Mouse (Mus musculus) MEL (cell line): ENCODE data around the gene Wnt1. TPM values are rescaled to one million over a fixed set of nuclear protein-coding genes. Genes with fewer than 3 reads are reported as not detected.
A peak's percentile ranks its signal among the peaks of the same experiment; 100 is the strongest.

Source experiments
- DNase-seq: peaks from one replicate; pipeline ENCODE4 v3.0.0; 2011; ENCODE audit warnings: low read depth, low spot score
- H3K27ac ChIP-seq: 2 replicates; pipeline ENCODE4 v1.5.1; 2012; ENCODE audit warnings: low read depth, mild to moderate bottlenecking, control low read depth, low read length, moderate library complexity; ENCODE audit not compliant: control insufficient read depth
- H3K27me3 ChIP-seq, 2 experiments: fragments of 150-350 bp in 1 of 2; sonication (generic) in 1 of 2; 2 replicates each; pipeline ENCODE4 v1.6.1; 2012; ENCODE audit warnings: low read length in 2 of 2, mild to moderate bottlenecking in 2 of 2, improper control_type of control experiment in 1 of 2, moderate library complexity in 1 of 2; ENCODE audit not compliant: insufficient read depth in 2 of 2, control insufficient read depth in 1 of 2
- H3K36me3 ChIP-seq, 2 experiments: 2 replicates each; pipeline ENCODE4 v1.6.1; 2012 to 2014; ENCODE audit warnings: low read length in 2 of 2, improper control_type of control experiment in 1 of 2, inconsistent platforms in 1 of 2, mild to moderate bottlenecking in 1 of 2; ENCODE audit not compliant: insufficient read depth in 2 of 2, control insufficient read depth in 1 of 2
- H3K4me1 ChIP-seq, 2 experiments: fragments of 150-350 bp in 1 of 2; sonication (generic) in 1 of 2; 2 replicates each; pipeline ENCODE4 v1.6.1; 2012; ENCODE audit warnings: low read length in 2 of 2, improper control_type of control experiment in 1 of 2, mild to moderate bottlenecking in 1 of 2; ENCODE audit not compliant: insufficient read depth in 2 of 2, control insufficient read depth in 1 of 2
- H3K4me3 ChIP-seq, 2 experiments: fragments of 150-350 bp in 1 of 2; sonication (generic) in 1 of 2; 2 replicates each; pipeline ENCODE4 v1.5.1; 2012; ENCODE audit warnings: low read depth in 2 of 2, low read length in 2 of 2, mild to moderate bottlenecking in 2 of 2, moderate library complexity in 2 of 2, control low read depth in 1 of 2, improper control_type of control experiment in 1 of 2; ENCODE audit not compliant: control insufficient read depth in 1 of 2, insufficient read depth in 1 of 2
- H3K79me2 ChIP-seq: 2 replicates; pipeline ENCODE4 v1.6.1; 2012; ENCODE audit warnings: mild to moderate bottlenecking, low read length, moderate library complexity; ENCODE audit not compliant: control insufficient read depth, poor library complexity, insufficient read depth
- H3K9ac ChIP-seq: 2 replicates; pipeline ENCODE4 v1.6.1; 2012; ENCODE audit warnings: low read depth, mild to moderate bottlenecking, control low read depth, low read length, moderate library complexity; ENCODE audit not compliant: control insufficient read depth, poor library complexity, severe bottlenecking
- H3K9me3 ChIP-seq: fragments of 150-350 bp; sonication (generic); replicated peaks from 2 replicates; pipeline ENCODE4 v1.6.1; 2012; ENCODE audit warnings: mild to moderate bottlenecking, low read length, improper control_type of control experiment, moderate library complexity; ENCODE audit not compliant: insufficient read depth
- BHLHE40 ChIP-seq: IDR thresholded peaks from 2 replicates; pipeline ENCODE4 v1.6.1; 2012; ENCODE audit warnings: low read depth, mild to moderate bottlenecking, inconsistent platforms, low read length, improper control_type of control experiment, borderline replicate concordance
- CHD1 ChIP-seq: IDR thresholded peaks from 2 replicates; pipeline ENCODE4 v1.6.1; 2012; ENCODE audit warnings: low read depth, mild to moderate bottlenecking, inconsistent platforms, low read length, improper control_type of control experiment
- CHD2 ChIP-seq: IDR thresholded peaks from 2 replicates; pipeline ENCODE4 v1.6.1; 2011; ENCODE audit warnings: low read length, improper control_type of control experiment
- CTCF ChIP-seq, 3 experiments: IDR thresholded peaks in 2 of 3; conservative IDR thresholded peaks in 1 of 3; 2 replicates each; pipeline ENCODE4 v1.5.1; 2011 to 2012; ENCODE audit warnings: low read length in 3 of 3, low read depth in 2 of 3, mild to moderate bottlenecking in 2 of 3, improper control_type of control experiment in 1 of 3, inconsistent platforms in 1 of 3, mixed read lengths in 1 of 3, moderate library complexity in 1 of 3; ENCODE audit not compliant: control insufficient read depth in 1 of 3, insufficient read depth in 1 of 3, poor library complexity in 1 of 3, severe bottlenecking in 1 of 3
- E2F4 ChIP-seq: IDR thresholded peaks from 2 replicates; pipeline ENCODE4 v1.6.1; 2011; ENCODE audit warnings: low read depth, low read length, improper control_type of control experiment, borderline replicate concordance
- EP300 ChIP-seq, 2 experiments: IDR thresholded peaks; 2 replicates each; pipeline ENCODE4 v1.6.1; 2011; ENCODE audit warnings: improper control_type of control experiment in 2 of 2, low read length in 2 of 2, low read depth in 1 of 2, mild to moderate bottlenecking in 1 of 2
- ETS1 ChIP-seq: IDR thresholded peaks from 2 replicates; pipeline ENCODE4 v1.6.1; 2012; ENCODE audit warnings: low read depth, mild to moderate bottlenecking, inconsistent platforms, low read length, improper control_type of control experiment, moderate library complexity
- GABPA ChIP-seq: IDR thresholded peaks from 2 replicates; pipeline ENCODE4 v1.6.1; 2012; ENCODE audit warnings: low read depth, mild to moderate bottlenecking, inconsistent platforms, low read length, improper control_type of control experiment, moderate library complexity
- GATA1 ChIP-seq: IDR thresholded peaks from 2 replicates; pipeline ENCODE4 v1.6.1; 2011; ENCODE audit warnings: low read depth, low read length, improper control_type of control experiment
- KAT2A ChIP-seq: conservative IDR thresholded peaks from 2 replicates; pipeline ENCODE4 v1.6.1; 2012; ENCODE audit warnings: low read depth, low read length, improper control_type of control experiment, inconsistent platforms
- MAFK ChIP-seq: IDR thresholded peaks from 2 replicates; pipeline ENCODE4 v1.6.1; 2011; ENCODE audit warnings: low read depth, mild to moderate bottlenecking, low read length, improper control_type of control experiment, borderline replicate concordance
- MAX ChIP-seq: IDR thresholded peaks from 2 replicates; pipeline ENCODE4 v1.6.1; 2011; ENCODE audit warnings: low read length, improper control_type of control experiment
- MAZ ChIP-seq: IDR thresholded peaks from 2 replicates; pipeline ENCODE4 v1.6.1; 2012; ENCODE audit warnings: low read depth, mild to moderate bottlenecking, inconsistent platforms, low read length, improper control_type of control experiment
- MYB ChIP-seq: IDR thresholded peaks from 2 replicates; pipeline ENCODE4 v1.6.1; 2011; ENCODE audit warnings: mild to moderate bottlenecking, low read depth, low read length, improper control_type of control experiment
- MYC ChIP-seq: IDR thresholded peaks from 2 replicates; pipeline ENCODE4 v1.6.1; 2011; ENCODE audit warnings: low read depth, mild to moderate bottlenecking, low read length, improper control_type of control experiment, moderate library complexity
- NELFE ChIP-seq: IDR thresholded peaks from 2 replicates; pipeline ENCODE4 v1.6.1; 2011; ENCODE audit warnings: low read depth, low read length, improper control_type of control experiment
- NRF1 ChIP-seq: IDR thresholded peaks from 2 replicates; pipeline ENCODE4 v1.6.1; 2014; ENCODE audit warnings: low read depth, mild to moderate bottlenecking, inconsistent platforms, low read length, improper control_type of control experiment, moderate library complexity; ENCODE audit not compliant: poor library complexity, insufficient read depth, severe bottlenecking
- POLR2A ChIP-seq, 2 experiments: IDR thresholded peaks; 2 replicates each; pipeline ENCODE4 v1.6.1; 2011 to 2012; ENCODE audit warnings: low read length in 2 of 2, mild to moderate bottlenecking in 2 of 2, control low read depth in 1 of 2, improper control_type of control experiment in 1 of 2, low read depth in 1 of 2, moderate library complexity in 1 of 2; ENCODE audit not compliant: control insufficient read depth in 1 of 2, insufficient read depth in 1 of 2, poor library complexity in 1 of 2
- RCOR1 ChIP-seq: IDR thresholded peaks from 2 replicates; pipeline ENCODE4 v1.6.1; 2012; ENCODE audit warnings: low read depth, mild to moderate bottlenecking, inconsistent platforms, low read length, improper control_type of control experiment
- SMC3 ChIP-seq: IDR thresholded peaks from 2 replicates; pipeline ENCODE4 v1.6.1; 2011; ENCODE audit warnings: low read depth, low read length, improper control_type of control experiment
- TAL1 ChIP-seq: IDR thresholded peaks from 2 replicates; pipeline ENCODE4 v1.6.1; 2012; ENCODE audit warnings: mild to moderate bottlenecking, inconsistent platforms, low read length, moderate library complexity, mixed read lengths
- TBP ChIP-seq: IDR thresholded peaks from 2 replicates; pipeline ENCODE4 v1.8.0; 2011; ENCODE audit warnings: low read depth, low read length, improper control_type of control experiment
- TCF12 ChIP-seq: IDR thresholded peaks from 2 replicates; pipeline ENCODE4 v1.6.1; 2014; ENCODE audit warnings: low read depth, mild to moderate bottlenecking, inconsistent platforms, low read length, improper control_type of control experiment, moderate library complexity
- ZC3H11A ChIP-seq: IDR thresholded peaks from 2 replicates; pipeline ENCODE4 v1.6.1; 2012; ENCODE audit warnings: low read depth, mild to moderate bottlenecking, inconsistent platforms, low read length, improper control_type of control experiment
- ZMIZ1 ChIP-seq: IDR thresholded peaks from 2 replicates; pipeline ENCODE4 v1.6.1; 2012; ENCODE audit warnings: low read depth, mild to moderate bottlenecking, inconsistent platforms, low read length, improper control_type of control experiment, moderate library complexity
- ZNF384 ChIP-seq: IDR thresholded peaks from 2 replicates; pipeline ENCODE4 v1.6.1; 2012; ENCODE audit warnings: low read depth, mild to moderate bottlenecking, inconsistent platforms, low read length, improper control_type of control experiment
- polyA plus RNA-seq, 2 experiments: library from polyadenylated mRNA; stranded (reverse) in 1 of 2; unstranded in 1 of 2; fragments of >175 nt in 1 of 2; fragments of >200 nt in 1 of 2; gene quantifications; 2 replicates each; pipeline versions ENCODE4 v1.2.1 to v1.2.4; 2012; ENCODE audit warnings: low replicate concordance in 2 of 2, low read depth in 1 of 2; ENCODE audit not compliant: insufficient read length in 2 of 2, insufficient read depth in 1 of 2, missing spikeins in 1 of 2
- total RNA-seq: library from RNA; depleted of rRNA; stranded (reverse); fragments of 300-350 nt; gene quantifications from 2 replicates; pipeline ENCODE4 v1.2.3, GENCODE M21; 2012

Gene Wnt1
- total and polyA plus RNA-seq, 3 experiments, result not detected

GRCm38 (mm10) chr15:98753021-98753423 lies 36.6 kb upstream of the Wnt1 start:
- peak overlapping the region; percentile 40; the same call in 1 of the 2 replicates for H3K27ac ChIP-seq
- H3K4me1 ChIP-seq, result peaks cover 2 to 17% of the 10 kb centered on the region in 2 experiments
- H3K79me2 ChIP-seq, result peaks cover 16% of the 10 kb centered on the region
- H3K9ac ChIP-seq, result no peak overlapping the region
- TF ChIP-seq TCF12 (peak; percentile 58), NELFE (no peak), ETS1 (peak; percentile 46; the same call in 1 of the 2 replicates), RCOR1 (peak; percentile 88), ZC3H11A (no peak), EP300 (IDR thresholded peaks at IDR 0.05; ENCODE audit: low read depth in 1 of 2, low read length in 2 of 2) (peak; percentile 61 to 74), GATA1 (peak; percentile 76)
- no peak overlapping the region for H3K4me3 ChIP-seq
- DNase-seq, result peak; percentile 63
- H3K9me3 ChIP-seq, result no peaks in the 10 kb centered on the region
- H3K36me3 ChIP-seq, result peaks cover 0 to 14% of the 10 kb centered on the region in 2 experiments; a peak in 3 of 4 replicates
- H3K27me3 ChIP-seq, result no peaks in the 10 kb centered on the region

DNA sequence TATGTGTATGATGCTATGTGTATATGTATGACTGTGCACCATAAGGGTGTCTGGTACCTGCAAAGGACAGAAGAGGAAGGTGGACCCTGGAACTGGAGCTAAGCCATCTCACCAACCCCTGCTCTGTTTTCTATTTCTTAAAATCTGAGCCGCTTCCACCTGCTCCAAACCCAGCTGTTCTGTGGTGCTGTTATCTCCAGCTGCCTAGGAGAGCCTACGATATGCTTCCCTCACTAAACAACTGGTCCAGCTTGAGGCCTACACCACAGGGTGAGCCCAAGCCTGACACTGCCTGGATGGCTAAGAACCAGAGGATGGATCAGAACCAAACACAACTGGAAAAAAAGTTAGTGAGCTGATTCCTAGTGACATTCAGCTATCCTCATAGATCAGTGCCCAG lies 35.5 kb upstream of the Wnt1 start:
- no peak for DNase-seq
- H3K79me2 ChIP-seq, result peaks cover 13% of the 10 kb centered on the region
- no peak overlapping the region for H3K27ac ChIP-seq
- H3K4me1 ChIP-seq, result peaks cover 2 to 17% of the 10 kb centered on the region in 2 experiments
- H3K27me3 ChIP-seq, result no peaks in the 10 kb centered on the region
- H3K36me3 ChIP-seq, result peaks cover 0 to 14% of the 10 kb centered on the region in 2 experiments; a peak in 3 of 4 replicates
- no peaks in the 10 kb centered on the region for H3K9me3 ChIP-seq
- no peak overlapping the region for H3K9ac ChIP-seq
- TF ChIP-seq MAZ, result no peak
- TF ChIP-seq ETS1, result peak; percentile 58
- TF ChIP-seq RCOR1, result 0 out of 2 replicates have a peak, but pooled peaks have one; percentile 33
- no peak overlapping the region for H3K4me3 ChIP-seq

DNA sequence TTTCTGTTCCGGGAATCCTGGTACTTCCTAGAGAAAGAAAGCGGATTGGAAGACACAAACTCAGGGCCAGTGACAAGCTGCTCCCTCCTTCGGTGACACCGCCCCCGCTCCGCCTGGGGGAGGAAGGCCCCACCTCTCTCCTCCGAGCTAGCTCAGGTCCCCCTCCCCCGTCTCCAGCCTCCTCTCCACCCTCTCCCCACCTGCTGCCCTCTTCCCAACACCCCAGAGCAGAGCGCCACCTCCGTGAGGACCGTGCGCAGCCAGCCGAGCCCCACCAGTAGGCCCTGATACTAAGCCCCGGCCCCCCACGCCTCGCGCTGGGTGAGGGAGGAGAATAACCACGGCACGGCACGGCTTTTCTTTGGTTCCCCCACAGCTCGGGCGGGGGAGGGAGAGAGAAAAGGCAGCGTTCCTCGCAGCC lies 27.4 kb upstream of the Wnt1 start:
- DNase-seq, result peak; percentile 85
- no peaks in the 10 kb centered on the region; a peak in 2 of 4 replicates for H3K27me3 ChIP-seq
- peaks cover 29% of the 10 kb centered on the region for H3K79me2 ChIP-seq
- H3K36me3 ChIP-seq, result peaks cover 0 to 9% of the 10 kb centered on the region in 2 experiments; a peak in 2 of 4 replicates
- H3K4me3 ChIP-seq, result peak overlapping the region; percentile 63 to 94
- H3K9ac ChIP-seq, result peak overlapping the region; percentile 95
- peaks cover 3 to 18% of the 10 kb centered on the region in 2 experiments; a peak in 2 of 4 replicates for H3K4me1 ChIP-seq
- H3K9me3 ChIP-seq, result no peaks in the 10 kb centered on the region
- H3K27ac ChIP-seq, result peak overlapping the region; percentile 9; the same call in 1 of the 2 replicates
- TF ChIP-seq MAX, result no peak; the same call in 1 of the 2 replicates
- TF ChIP-seq BHLHE40, result no peak
- no peak; a peak in 1 of 4 replicates for TF ChIP-seq EP300 (IDR thresholded peaks at IDR 0.05; ENCODE audit: low read depth in 1 of 2, low read length in 2 of 2)
- TF ChIP-seq TAL1, result no peak
- no peak for TF ChIP-seq CHD1
- TF ChIP-seq E2F4, result no peak
- no peak for TF ChIP-seq CHD2
- no peak for TF ChIP-seq ETS1
- TF ChIP-seq NRF1, result 0 out of 2 replicates have a peak, but pooled peaks have one; percentile 17
- TF ChIP-seq KAT2A, result no peak
- TF ChIP-seq MAZ, result peak; percentile 83; the same call in 1 of the 2 replicates
- TF ChIP-seq GABPA, result no peak
- no peak for TF ChIP-seq ZNF384
- no peak for TF ChIP-seq MYB
- TF ChIP-seq MYC, result no peak
- no peak for TF ChIP-seq TBP
- TF ChIP-seq CTCF (IDR thresholded peaks at IDR 0.05 in 2 of 3, conservative IDR thresholded peaks at IDR 0.05 in 1 of 3; ENCODE audit: control insufficient read depth in 1 of 3, insufficient read depth in 1 of 3, low read depth in 2 of 3, low read length in 3 of 3, poor library complexity in 1 of 3, severe bottlenecking in 1 of 3), result peak in 2 of 3 experiments; percentile 8 to 25; a peak in 1 of 6 replicates
- no peak for TF ChIP-seq SMC3
- TF ChIP-seq ZMIZ1, result no peak
- no peak for TF ChIP-seq MAFK
- no peak for TF ChIP-seq POLR2A (IDR thresholded peaks at IDR 0.05; ENCODE audit: control insufficient read depth in 1 of 2, insufficient read depth in 1 of 2, low read depth in 1 of 2, low read length in 2 of 2, poor library complexity in 1 of 2)
